ENCODE assay signal across 19 mouse cellular contexts in genomic region chr4:135880018-135880417, GRCm38 (mm10). TPM values are rescaled to one million over a fixed set of nuclear protein-coding genes. Genes with fewer than 3 reads are reported as not detected.
A peak's percentile ranks its signal among the peaks of the same experiment; 100 is the strongest.
DNase-seq lines count a peak whose midpoint lies in the region.
"Had no signal": no experiment of that assay in that cellular context is flagged by ENCODE, and none has a peak within 500 bp of the region (broad histone marks: within the 10 kb centered on the region; RNA-seq: fewer than 3 reads in every experiment).

No protein-coding gene starts in this region.

- H3K36me3 ChIP-seq in limb, embryonic 10.5 days = no peaks in the 10 kb centered on the region
- H3K36me3 ChIP-seq: forebrain, embryonic 10.5 days had no signal

- no peak overlapping the region for H3K4me3 ChIP-seq in limb, embryonic 10.5 days
- H3K4me3 ChIP-seq: forebrain, embryonic 10.5 days; forebrain, embryonic 13.5 days; heart, adult 2 months had no signal

- peaks cover 39% of the 10 kb centered on the region for H3K4me1 ChIP-seq in limb, embryonic 10.5 days

- WGBS in limb, embryonic 10.5 days = 90% methylated on average over 6 of the region's 6 CpGs

- peak overlapping the region; percentile 19; the same call in 1 of the 2 replicates for H3K27ac ChIP-seq in limb, embryonic 10.5 days
- H3K27ac ChIP-seq: forebrain, embryonic 10.5 days; forebrain, embryonic 13.5 days; heart, adult 2 months; hindbrain, embryonic 14.5 days; hindbrain, postnatal 0 days had no signal

- H3K27me3 ChIP-seq in limb, embryonic 10.5 days (ENCODE audit: low read depth, poor library complexity, severe bottlenecking) = no peaks in the 10 kb centered on the region
- H3K27me3 ChIP-seq: forebrain, embryonic 13.5 days had no signal

- intact Hi-C loops in gastrocnemius, postnatal 36 days (cut with DNase I) = no loop called here

- H3K9me3 ChIP-seq in limb, embryonic 10.5 days (replicated peaks) = no peaks in the 10 kb centered on the region
- H3K9me3 ChIP-seq: forebrain, embryonic 10.5 days; forebrain, embryonic 13.5 days had no signal

- DNase-seq in gastrocnemius, postnatal 25 days = peak; percentile 3
- DNase-seq in gastrocnemius, postnatal 36 days = no peak
- DNase-seq in kidney, postnatal 10 days = peak; percentile 6
- DNase-seq in kidney, postnatal 36 days = no peak
- peak; percentile 24 for DNase-seq in testis, postnatal 10 days (ENCODE audit: low spot score)
- no peak for DNase-seq in testis, postnatal 14 days (ENCODE audit: low spot score)
- no peak for DNase-seq in limb, embryonic 10.5 days (ENCODE audit: low spot score)
- DNase-seq: adrenal gland, adult 8-10 months; adrenal gland, postnatal 25 days; cerebellum, adult 11-12 months; cerebellum, adult 9-10 months; cerebellum, postnatal 14 days; gastrocnemius, postnatal 10 days; heart, adult 2 months had no signal

RNA-seq across cellular contexts. Expression of gene Pnrc2, which starts 6.4 kb away (rescaled TPM):
- 10 to 100 TPM; 25.7 to 36.4 TPM for total RNA-seq in gastrocnemius, postnatal 25 days (2021)
- 10 to 100 TPM; 25.4 to 31.2 TPM for total RNA-seq in gastrocnemius, postnatal 36 days (2021)
- polyA plus RNA-seq in limb, embryonic 10.5 days (2016; fragmentation: Nextera tagmentation; extraction: Ambion mirVana) = 177 and 208 TPM in 2 replicates

RNA-seq across cellular contexts. Expression of gene Cnr2, which starts 15.2 kb away (rescaled TPM):
- under 1 TPM; 0.08 to 0.10 TPM for total RNA-seq in gastrocnemius, postnatal 25 days (2021)
- under 1 TPM; 0.07 to 0.08 TPM for total RNA-seq in gastrocnemius, postnatal 36 days (2021)
- 0.38 and 0.53 TPM in 2 replicates for polyA plus RNA-seq in limb, embryonic 10.5 days (2016; fragmentation: Nextera tagmentation; extraction: Ambion mirVana)
- polyA plus RNA-seq: forebrain, embryonic 16.5 days had no signal

RNA-seq across cellular contexts. Expression of gene Srsf10, which starts 24.5 kb away (rescaled TPM):
- total RNA-seq in gastrocnemius, postnatal 25 days (2021) = 10 to 100 TPM; 22.6 to 25.2 TPM
- total RNA-seq in gastrocnemius, postnatal 36 days (2021) = 10 to 100 TPM; 23.7 to 23.9 TPM
- 328 and 383 TPM in 2 replicates for polyA plus RNA-seq in limb, embryonic 10.5 days (2016; fragmentation: Nextera tagmentation; extraction: Ambion mirVana)

RNA-seq across cellular contexts. Expression of gene Fuca1, which starts 40.5 kb away (rescaled TPM):
- 10 to 100 TPM; 18.9 to 21.7 TPM for total RNA-seq in gastrocnemius, postnatal 25 days (2021)
- total RNA-seq in gastrocnemius, postnatal 36 days (2021) = 10 to 100 TPM; 16.4 to 18.7 TPM
- polyA plus RNA-seq in limb, embryonic 10.5 days (2016; fragmentation: Nextera tagmentation; extraction: Ambion mirVana) = 42.5 and 52.3 TPM in 2 replicates

Comparison
In these comparisons a context has a peak if more than half of its experiments do, and no peak if none do; other contexts are left out.
1. DNase-seq: peak in gastrocnemius, postnatal 25 days (single experiment), kidney, postnatal 10 days (single experiment) and testis, postnatal 10 days (single experiment); none in gastrocnemius, postnatal 36 days (0 of 2), kidney, postnatal 36 days (0 of 2), testis, postnatal 14 days (single experiment) and limb, embryonic 10.5 days (single experiment).